Mouse (Mus musculus) heart, embryonic 12.5 days (tissue): ENCODE results near the gene Sp7. TPM values are rescaled to one million over a fixed set of nuclear protein-coding genes. Genes with fewer than 3 reads are reported as not detected.
A peak's percentile ranks its signal among the peaks of the same experiment; 100 is the strongest.
"Not testable (repeated sequence)": the region's sequence is repeated elsewhere in the genome, so short reads cannot be mapped to it uniquely, and the experiment has no call there.

Experiments
- ATAC-seq: fragments of 200-750 bp; cut with Nextera tagmentation; 2 replicates; pipeline ENCODE4 v1.8.0; 2017; ENCODE audit warnings: moderate TSS enrichment, moderate library complexity; ENCODE audit not compliant: insufficient number of reproducible peaks, low FRiP score
- H3K27ac ChIP-seq: fragments of 300-500 bp; sonication (generic); 2 replicates; pipeline ENCODE4 v1.5.1; 2016; ENCODE audit warnings: mild to moderate bottlenecking, moderate library complexity; ENCODE audit not compliant: poor library complexity, severe bottlenecking
- H3K27me3 ChIP-seq: fragments of 300-500 bp; sonication (generic); replicated peaks from 2 replicates; pipeline ENCODE4 v1.6.1; 2016; ENCODE audit warnings: mild to moderate bottlenecking, moderate library complexity
- H3K36me3 ChIP-seq: fragments of 300-500 bp; sonication (generic); 2 replicates; pipeline ENCODE4 v1.6.1; 2016; ENCODE audit warnings: mild to moderate bottlenecking, moderate library complexity
- H3K4me1 ChIP-seq: fragments of 300-500 bp; sonication (generic); replicated peaks from 2 replicates; pipeline ENCODE4 v1.6.1; 2016; ENCODE audit warnings: mild to moderate bottlenecking
- H3K4me2 ChIP-seq: fragments of 300-500 bp; sonication (generic); 2 replicates; pipeline ENCODE4 v1.6.1; 2016; ENCODE audit warnings: mild to moderate bottlenecking, moderate library complexity
- H3K4me3 ChIP-seq: fragments of 300-500 bp; sonication (generic); 2 replicates; pipeline ENCODE4 v1.5.1; 2016; ENCODE audit warnings: mild to moderate bottlenecking
- H3K9ac ChIP-seq: fragments of 300-500 bp; sonication (generic); 2 replicates; pipeline ENCODE4 v1.6.1; 2016; ENCODE audit warnings: mild to moderate bottlenecking, moderate library complexity
- H3K9me3 ChIP-seq: fragments of 300-500 bp; sonication (generic); replicated peaks from 2 replicates; pipeline ENCODE4 v1.6.1; 2016; ENCODE audit warnings: mild to moderate bottlenecking, moderate library complexity
- WGBS: fragments of 180-500 bp; shearing (Covaris S2); methylation state at CpG from one replicate; pipeline ENCODE4 v1.1.7; 2016; 5-methylcytosine and 5-hydroxymethylcytosine counted together
- polyA plus RNA-seq: library from polyadenylated mRNA; unstranded; fragments of >200 nt; fragmentation: Nextera tagmentation; extraction: Ambion mirVana; gene quantifications from 2 replicates; pipeline ENCODE4 v1.2.1, GENCODE M21; 2016

Sp7 gene
- polyA plus RNA-seq, 1 experiment from 2014 or later: 0.34 TPM

GRCm38 (mm10) chr15:102341580-102341979 is 25.4 kb downstream of the Sp7 start:
- Histone ChIP-seq H3K4me2 (no peak overlapping the region), H3K9ac (no peak overlapping the region), H3K27ac (no peak overlapping the region), H3K4me3 (no peak overlapping the region), H3K27me3 (no peaks in the 10 kb centered on the region), H3K36me3 (peaks cover 71% of the 10 kb centered on the region), H3K4me1 (no peaks in the 10 kb centered on the region), H3K9me3 (no peaks in the 10 kb centered on the region)
- WGBS: 13% methylated on average over 1 of the region's 1 CpGs
- ATAC-seq: no peak

GRCm38 (mm10) chr15:102339612-102340011 is 27.4 kb downstream of the Sp7 start:
- Histone ChIP-seq H3K27ac (no peak overlapping the region), H3K36me3 (peaks cover 65% of the 10 kb centered on the region), H3K4me2 (no peak overlapping the region), H3K9me3 (no peaks in the 10 kb centered on the region), H3K4me3 (no peak overlapping the region), H3K9ac (no peak overlapping the region), H3K4me1 (no peaks in the 10 kb centered on the region), H3K27me3 (no peaks in the 10 kb centered on the region)
- WGBS: 52% methylated on average over 5 of the region's 5 CpGs
- ATAC-seq: no peak

GRCm38 (mm10) chr15:102336946-102337345 is 30.0 kb downstream of the Sp7 start:
- no peak overlapping the region for H3K4me3 ChIP-seq
- H3K4me2 ChIP-seq: no peak overlapping the region
- H3K4me1 ChIP-seq: peaks cover 13% of the 10 kb centered on the region
- peaks cover 70% of the 10 kb centered on the region for H3K36me3 ChIP-seq
- H3K27me3 ChIP-seq: no peaks in the 10 kb centered on the region
- H3K9me3 ChIP-seq: no peaks in the 10 kb centered on the region
- 80% methylated on average over 4 of the region's 4 CpGs for WGBS
- no peak for ATAC-seq
- no peak overlapping the region for H3K9ac ChIP-seq
- no peak overlapping the region for H3K27ac ChIP-seq

GRCm38 (mm10) chr15:102335925-102336324 is 31.1 kb downstream of the Sp7 start:
- not testable (repeated sequence) for ATAC-seq, H3K9me3 ChIP-seq, H3K4me3 ChIP-seq, H3K27me3 ChIP-seq, H3K4me2 ChIP-seq, H3K27ac ChIP-seq, H3K9ac ChIP-seq
- Histone ChIP-seq H3K36me3 (peaks cover 70% of the 10 kb centered on the region), H3K4me1 (peaks cover 19% of the 10 kb centered on the region)
- WGBS: 91% methylated on average over 5 of the region's 5 CpGs

- Histone ChIP-seq H3K4me1 (peaks cover 19% of the 10 kb centered on the region), H3K36me3 (peaks cover 73% of the 10 kb centered on the region), H3K9me3 (no peaks in the 10 kb centered on the region), H3K27ac (no peak overlapping the region), H3K9ac (no peak overlapping the region), H3K4me2 (no peak overlapping the region), H3K4me3 (no peak overlapping the region), H3K27me3 (no peaks in the 10 kb centered on the region)
- 85% methylated on average over 8 of the region's 8 CpGs for WGBS
- no peak for ATAC-seq
Measured at GRCm38 (mm10) chr15:102335254-102335653, 31.7 kb downstream of the Sp7 start.

GRCm38 (mm10) chr15:102331610-102332015 is 35.4 kb downstream of the Sp7 start, which contains the start of gene Myg1:
Gene Myg1 (plus strand): TSS chr15:102331709.
- H3K4me3 ChIP-seq: peak within 1 kb of the TSS; percentile 70
- under 1% methylated on average over 30 of the region's 30 CpGs for WGBS
- H3K9me3 ChIP-seq: no peaks in the 10 kb centered on the region
- H3K4me2 ChIP-seq: peak within 1 kb of the TSS; percentile 89
- ATAC-seq: peak; percentile 90
- peaks cover 27% of the 10 kb centered on the region for H3K4me1 ChIP-seq
- no peaks in the 10 kb centered on the region for H3K27me3 ChIP-seq
- peak within 1 kb of the TSS; percentile 89 for H3K9ac ChIP-seq
- peaks cover 58% of the 10 kb centered on the region for H3K36me3 ChIP-seq
- peak within 1 kb of the TSS; percentile 71 for H3K27ac ChIP-seq

GRCm38 (mm10) chr15:102326892-102327291 is 40.1 kb downstream of the Sp7 start:
- ATAC-seq: no peak
- WGBS: 52% methylated on average over 8 of the region's 8 CpGs
- H3K27ac ChIP-seq: no peak overlapping the region

GRCm38 (mm10) chr15:102326022-102326576 is 40.9 kb downstream of the Sp7 start, which contains the start of gene Pfdn5:
Gene Pfdn5 (plus strand): TSS chr15:102326116.
- Histone ChIP-seq H3K4me1 (peaks cover 14% of the 10 kb centered on the region), H3K9ac (peak within 1 kb of the TSS; percentile 92), H3K36me3 (peaks cover 60% of the 10 kb centered on the region), H3K27ac (peak within 1 kb of the TSS; percentile 59), H3K9me3 (no peaks in the 10 kb centered on the region), H3K27me3 (no peaks in the 10 kb centered on the region), H3K4me3 (peak within 1 kb of the TSS; percentile 94), H3K4me2 (peak within 1 kb of the TSS; percentile 74)
- WGBS: under 1% methylated on average over 40 of the region's 40 CpGs
- peak; percentile 92 for ATAC-seq

More at GRCm38 (mm10) chr15:102326892-102327291, 40.1 kb downstream of the Sp7 start:
- peaks cover 18% of the 10 kb centered on the region for H3K4me1 ChIP-seq
- H3K27me3 ChIP-seq: no peaks in the 10 kb centered on the region
- peak overlapping the region; percentile 92 for H3K9ac ChIP-seq
- no peaks in the 10 kb centered on the region for H3K9me3 ChIP-seq
- H3K36me3 ChIP-seq: peaks cover 52% of the 10 kb centered on the region
- H3K4me3 ChIP-seq: peak overlapping the region; percentile 94
- H3K4me2 ChIP-seq: peak overlapping the region; percentile 74

GRCm38 (mm10) chr15:102324654-102325473 is 42.1 kb downstream of the Sp7 start:
- Histone ChIP-seq H3K36me3 (peaks cover 62% of the 10 kb centered on the region), H3K4me2 (peak overlapping the region; percentile 74), H3K9me3 (no peaks in the 10 kb centered on the region), H3K9ac (no peak overlapping the region), H3K27me3 (no peaks in the 10 kb centered on the region), H3K27ac (no peak overlapping the region), H3K4me1 (peaks cover 13% of the 10 kb centered on the region), H3K4me3 (no peak overlapping the region; the same call in 1 of the 2 replicates)
- ATAC-seq: no peak
- WGBS: 75% methylated on average over 12 of the region's 12 CpGs

GRCm38 (mm10) chr15:102316263-102316662 is 50.7 kb downstream of the Sp7 start:
- Histone ChIP-seq H3K9me3 (no peaks in the 10 kb centered on the region), H3K4me3 (no peak overlapping the region), H3K4me2 (no peak overlapping the region), H3K27me3 (no peaks in the 10 kb centered on the region), H3K27ac (no peak overlapping the region), H3K4me1 (no peaks in the 10 kb centered on the region), H3K9ac (no peak overlapping the region), H3K36me3 (peaks cover 89% of the 10 kb centered on the region)
- no peak for ATAC-seq
- WGBS: 78% methylated on average over 6 of the region's 6 CpGs

GRCm38 (mm10) chr15:102315292-102315691 is 51.7 kb downstream of the Sp7 start:
- peaks cover 86% of the 10 kb centered on the region for H3K36me3 ChIP-seq
- H3K4me2 ChIP-seq: no peak overlapping the region
- H3K27me3 ChIP-seq: no peaks in the 10 kb centered on the region
- 0 out of 2 replicates have a peak, but pooled peaks cover 2% of the 10 kb centered on the region for H3K4me1 ChIP-seq
- ATAC-seq: no peak
- H3K9ac ChIP-seq: 0 out of 2 replicates have a peak overlapping the region, but pooled peaks have one; percentile 6
- H3K4me3 ChIP-seq: no peak overlapping the region
- H3K27ac ChIP-seq: no peak overlapping the region
- H3K9me3 ChIP-seq: no peaks in the 10 kb centered on the region
- 86% methylated on average over 8 of the region's 8 CpGs for WGBS
